Mouse (Mus musculus): Measurements from ENCODE around the gene Hirip3.
A peak's percentile ranks its signal among the peaks of the same experiment; 100 is the strongest.

Gene Hirip3

GRCm38 (mm10) chr7:126862147-126862784, 494 bp downstream of the Hirip3 start, which contains the start of gene Ino80e:
Ino80e (minus strand) TSS chr7:126862377.
- peaks cover 6% of the 10 kb centered on the region for H3K9me3 ChIP-seq (ENCODE audit: low read length)
- peaks cover 83% of the 10 kb centered on the region for H3K36me3 ChIP-seq (ENCODE audit: insufficient read depth, low read length)
- H3K27me3 ChIP-seq (ENCODE audit: insufficient read depth, low read length) = no peaks in the 10 kb centered on the region
- peaks cover 85% of the 10 kb centered on the region for H3K4me1 ChIP-seq (replicated peaks; ENCODE audit: low read depth, low read length)
- H3K4me3 ChIP-seq (replicated peaks; ENCODE audit: low read length) = peak within 1 kb of the TSS; percentile 95
- no peak for TF ChIP-seq CTCF (conservative IDR thresholded peaks at IDR 0.05; ENCODE audit: low read length)
- TF ChIP-seq NANOG (IDR thresholded peaks at IDR 0.05; ENCODE audit: borderline replicate concordance, low read length) = no peak
- no peak for TF ChIP-seq POU5F1 (IDR thresholded peaks at IDR 0.05; ENCODE audit: borderline replicate concordance, low read length)

- peaks cover 84% of the 10 kb centered on the region for H3K36me3 ChIP-seq (ENCODE audit: insufficient read depth, low read length)
- TF ChIP-seq CTCF (conservative IDR thresholded peaks at IDR 0.05; ENCODE audit: low read length) = no peak
- no peak for TF ChIP-seq NANOG (IDR thresholded peaks at IDR 0.05; ENCODE audit: borderline replicate concordance, low read length)
- TF ChIP-seq POU5F1 (IDR thresholded peaks at IDR 0.05; ENCODE audit: borderline replicate concordance, low read length) = no peak
- no peaks in the 10 kb centered on the region for H3K27me3 ChIP-seq (ENCODE audit: insufficient read depth, low read length)
- H3K4me1 ChIP-seq (replicated peaks; ENCODE audit: low read depth, low read length) = peaks cover 85% of the 10 kb centered on the region
- H3K4me3 ChIP-seq (replicated peaks; ENCODE audit: low read length) = peak overlapping the region; percentile 95
- H3K9me3 ChIP-seq (ENCODE audit: low read length) = peaks cover 6% of the 10 kb centered on the region
These were observed 2.0 kb downstream of the Hirip3 start for GRCm38 (mm10) chr7:126863791-126864190.

- Histone ChIP-seq H3K27me3 (ENCODE audit: insufficient read depth, low read length) (no peaks in the 10 kb centered on the region), H3K4me1 (replicated peaks; ENCODE audit: low read depth, low read length) (peaks cover 96% of the 10 kb centered on the region), H3K4me3 (replicated peaks; ENCODE audit: low read length) (no peak overlapping the region), H3K9me3 (ENCODE audit: low read length) (peaks cover 6% of the 10 kb centered on the region), H3K36me3 (ENCODE audit: insufficient read depth, low read length) (peaks cover 97% of the 10 kb centered on the region)
- TF ChIP-seq CTCF (conservative IDR thresholded peaks at IDR 0.05; ENCODE audit: low read length) (no peak), NANOG (IDR thresholded peaks at IDR 0.05; ENCODE audit: borderline replicate concordance, low read length) (no peak), POU5F1 (IDR thresholded peaks at IDR 0.05; ENCODE audit: borderline replicate concordance, low read length) (no peak)
These were observed 5.8 kb downstream of the Hirip3 start for GRCm38 (mm10) chr7:126867534-126867933.

GRCm38 (mm10) chr7:126868003-126868402, 6.2 kb downstream of the Hirip3 start:
- peaks cover 100% of the 10 kb centered on the region for H3K36me3 ChIP-seq (ENCODE audit: insufficient read depth, low read length)
- TF ChIP-seq CTCF (conservative IDR thresholded peaks at IDR 0.05; ENCODE audit: low read length) (no peak), NANOG (IDR thresholded peaks at IDR 0.05; ENCODE audit: borderline replicate concordance, low read length) (no peak), POU5F1 (IDR thresholded peaks at IDR 0.05; ENCODE audit: borderline replicate concordance, low read length) (no peak)

GRCm38 (mm10) chr7:126869780-126870519, 8.2 kb downstream of the Hirip3 start:
- Histone ChIP-seq H3K9me3 (ENCODE audit: low read length) (no peaks in the 10 kb centered on the region), H3K36me3 (ENCODE audit: insufficient read depth, low read length) (peaks cover 100% of the 10 kb centered on the region), H3K27me3 (ENCODE audit: insufficient read depth, low read length) (no peaks in the 10 kb centered on the region), H3K4me1 (replicated peaks; ENCODE audit: low read depth, low read length) (peaks cover 78% of the 10 kb centered on the region), H3K4me3 (replicated peaks; ENCODE audit: low read length) (no peak overlapping the region)
- TF ChIP-seq NANOG (IDR thresholded peaks at IDR 0.05; ENCODE audit: borderline replicate concordance, low read length) (no peak), POU5F1 (IDR thresholded peaks at IDR 0.05; ENCODE audit: borderline replicate concordance, low read length) (no peak), CTCF (conservative IDR thresholded peaks at IDR 0.05; ENCODE audit: low read length) (no peak)

More at GRCm38 (mm10) chr7:126868003-126868402, 6.2 kb downstream of the Hirip3 start:
- no peaks in the 10 kb centered on the region for H3K27me3 ChIP-seq (ENCODE audit: insufficient read depth, low read length)
- no peak overlapping the region for H3K4me3 ChIP-seq (replicated peaks; ENCODE audit: low read length)
- H3K9me3 ChIP-seq (ENCODE audit: low read length) = peaks cover 6% of the 10 kb centered on the region
- peaks cover 96% of the 10 kb centered on the region for H3K4me1 ChIP-seq (replicated peaks; ENCODE audit: low read depth, low read length)

- Histone ChIP-seq H3K27me3 (ENCODE audit: insufficient read depth, low read length) (no peaks in the 10 kb centered on the region), H3K4me1 (replicated peaks; ENCODE audit: low read depth, low read length) (peaks cover 73% of the 10 kb centered on the region), H3K36me3 (ENCODE audit: insufficient read depth, low read length) (peaks cover 100% of the 10 kb centered on the region), H3K9me3 (ENCODE audit: low read length) (no peaks in the 10 kb centered on the region), H3K4me3 (replicated peaks; ENCODE audit: low read length) (no peak overlapping the region)
- no peak for TF ChIP-seq NANOG (IDR thresholded peaks at IDR 0.05; ENCODE audit: borderline replicate concordance, low read length)
- no peak for TF ChIP-seq CTCF (conservative IDR thresholded peaks at IDR 0.05; ENCODE audit: low read length)
- TF ChIP-seq POU5F1 (IDR thresholded peaks at IDR 0.05; ENCODE audit: borderline replicate concordance, low read length) = no peak
These were observed 8.7 kb downstream of the Hirip3 start for GRCm38 (mm10) chr7:126870520-126870891.

GRCm38 (mm10) chr7:126877239-126877638, 15.5 kb downstream of the Hirip3 start:
- no peaks in the 10 kb centered on the region for H3K27me3 ChIP-seq (ENCODE audit: insufficient read depth, low read length)
- H3K4me3 ChIP-seq (replicated peaks; ENCODE audit: low read length) = no peak overlapping the region
- no peak for TF ChIP-seq CTCF (conservative IDR thresholded peaks at IDR 0.05; ENCODE audit: low read length)
- TF ChIP-seq NANOG (IDR thresholded peaks at IDR 0.05; ENCODE audit: borderline replicate concordance, low read length) = no peak
- no peak for TF ChIP-seq POU5F1 (IDR thresholded peaks at IDR 0.05; ENCODE audit: borderline replicate concordance, low read length)
- H3K9me3 ChIP-seq (ENCODE audit: low read length) = no peaks in the 10 kb centered on the region
- peaks cover 100% of the 10 kb centered on the region for H3K36me3 ChIP-seq (ENCODE audit: insufficient read depth, low read length)
- H3K4me1 ChIP-seq (replicated peaks; ENCODE audit: low read depth, low read length) = peaks cover 24% of the 10 kb centered on the region

GRCm38 (mm10) chr7:126881040-126881439, 19.3 kb downstream of the Hirip3 start:
- Histone ChIP-seq H3K4me1 (replicated peaks; ENCODE audit: low read depth, low read length) (peaks cover 44% of the 10 kb centered on the region), H3K36me3 (ENCODE audit: insufficient read depth, low read length) (peaks cover 69% of the 10 kb centered on the region), H3K27me3 (ENCODE audit: insufficient read depth, low read length) (no peaks in the 10 kb centered on the region), H3K4me3 (replicated peaks; ENCODE audit: low read length) (no peak overlapping the region), H3K9me3 (ENCODE audit: low read length) (no peaks in the 10 kb centered on the region)
- TF ChIP-seq POU5F1 (IDR thresholded peaks at IDR 0.05; ENCODE audit: borderline replicate concordance, low read length) = no peak
